Mouse (Mus musculus) heart, embryonic 13.5 days (tissue): ENCODE data around the gene Anks1b. TPM values are rescaled to one million over a fixed set of nuclear protein-coding genes. Genes with fewer than 3 reads are reported as not detected.

Experiments used
- ATAC-seq: fragments of 200-750 bp; cut with Nextera tagmentation; 2 replicates; pipeline ENCODE4 v1.8.0; 2017; ENCODE audit warnings: moderate TSS enrichment; ENCODE audit not compliant: insufficient number of reproducible peaks, low FRiP score, low TSS enrichment; ENCODE audit errors: extremely low read depth
- H3K27ac ChIP-seq: fragments of 300-500 bp; sonication (generic); replicated peaks from 2 replicates; pipeline ENCODE4 v1.5.1; 2015; ENCODE audit warnings: moderate library complexity, mild to moderate bottlenecking, inconsistent platforms
- H3K27me3 ChIP-seq: fragments of 300-500 bp; sonication (generic); replicated peaks from 2 replicates; pipeline ENCODE4 v1.6.1; 2015; ENCODE audit warnings: mild to moderate bottlenecking, inconsistent platforms
- H3K36me3 ChIP-seq: fragments of 300-500 bp; sonication (generic); 2 replicates; pipeline ENCODE4 v1.6.1; 2015; ENCODE audit warnings: mild to moderate bottlenecking, inconsistent platforms
- H3K4me1 ChIP-seq: fragments of 300-500 bp; sonication (generic); 2 replicates; pipeline ENCODE4 v1.6.1; 2015; ENCODE audit warnings: inconsistent platforms
- H3K4me2 ChIP-seq: fragments of 300-500 bp; sonication (generic); 2 replicates; pipeline ENCODE4 v1.6.1; 2015; ENCODE audit warnings: inconsistent platforms, mild to moderate bottlenecking, moderate library complexity
- H3K4me3 ChIP-seq: fragments of 300-500 bp; sonication (generic); 2 replicates; pipeline ENCODE4 v1.5.1; 2015; ENCODE audit warnings: moderate library complexity, mild to moderate bottlenecking, inconsistent platforms
- H3K9ac ChIP-seq: fragments of 300-500 bp; sonication (generic); 2 replicates; pipeline ENCODE4 v1.6.1; 2015; ENCODE audit warnings: inconsistent platforms, mild to moderate bottlenecking, moderate library complexity
- H3K9me3 ChIP-seq: fragments of 300-500 bp; sonication (generic); 2 replicates; pipeline ENCODE4 v1.6.1; 2016; ENCODE audit warnings: inconsistent platforms
- WGBS: fragments of 180-500 bp; shearing (Covaris S2); methylation state at CpG from one replicate; pipeline ENCODE4 v1.1.7; 2015; ENCODE audit warnings: mixed read lengths; 5-methylcytosine and 5-hydroxymethylcytosine counted together
- polyA plus RNA-seq: library from polyadenylated mRNA; unstranded; fragments of >200 nt; fragmentation: Nextera tagmentation; extraction: Ambion mirVana; gene quantifications from 2 replicates; pipeline ENCODE4 v1.2.1, GENCODE M21; 2015

Gene Anks1b
- polyA plus RNA-seq, result 0.37 and 0.64 TPM in 2 replicates

GRCm38 (mm10) chr10:89873146-89873950 lies at the start of gene Anks1b:
Gene Anks1b (plus strand): TSS chr10:89873509.
- Histone ChIP-seq H3K9ac (peak within 1 kb of the TSS; percentile 71), H3K4me2 (peak within 1 kb of the TSS; percentile 92), H3K9me3 (no peaks in the 10 kb centered on the region), H3K27me3 (peaks cover 42% of the 10 kb centered on the region), H3K4me3 (peak within 1 kb of the TSS; percentile 69), H3K4me1 (peaks cover 18% of the 10 kb centered on the region), H3K27ac (no peak within 1 kb of the TSS), H3K36me3 (no peaks in the 10 kb centered on the region)
- no peak for ATAC-seq
- 1% methylated on average over 48 of the region's 48 CpGs for WGBS

GRCm38 (mm10) chr10:89823906-89824305 lies 49.4 kb upstream of the Anks1b start:
- Histone ChIP-seq H3K27me3 (no peaks in the 10 kb centered on the region), H3K4me2 (no peak overlapping the region), H3K36me3 (no peaks in the 10 kb centered on the region), H3K4me1 (peaks cover 5% of the 10 kb centered on the region; the same call in 1 of the 2 replicates), H3K9me3 (no peaks in the 10 kb centered on the region), H3K4me3 (no peak overlapping the region), H3K9ac (no peak overlapping the region), H3K27ac (no peak overlapping the region)
- 32% methylated on average over 2 of the region's 2 CpGs for WGBS
- no peak for ATAC-seq

- ATAC-seq, result no peak
- H3K27me3 ChIP-seq, result no peaks in the 10 kb centered on the region
- H3K4me2 ChIP-seq, result no peak overlapping the region
- H3K9ac ChIP-seq, result no peak overlapping the region
- no peaks in the 10 kb centered on the region for H3K4me1 ChIP-seq
- H3K27ac ChIP-seq, result no peak overlapping the region
- H3K36me3 ChIP-seq, result no peaks in the 10 kb centered on the region
- H3K9me3 ChIP-seq, result no peaks in the 10 kb centered on the region
- no peak overlapping the region for H3K4me3 ChIP-seq
- WGBS, result 48% methylated on average over 3 of the region's 3 CpGs
These were observed 46.4 kb upstream of the Anks1b start for GRCm38 (mm10) chr10:89826896-89827295.

- Histone ChIP-seq H3K36me3 (no peaks in the 10 kb centered on the region), H3K4me3 (no peak overlapping the region), H3K9ac (no peak overlapping the region), H3K4me1 (no peaks in the 10 kb centered on the region), H3K27me3 (no peaks in the 10 kb centered on the region), H3K4me2 (no peak overlapping the region), H3K9me3 (no peaks in the 10 kb centered on the region), H3K27ac (no peak overlapping the region)
- ATAC-seq, result no peak
- WGBS, result 70% methylated on average over 4 of the region's 4 CpGs
These were observed 41.0 kb upstream of the Anks1b start for GRCm38 (mm10) chr10:89832334-89832733.

- Histone ChIP-seq H3K9me3 (no peaks in the 10 kb centered on the region), H3K9ac (no peak overlapping the region), H3K27ac (no peak overlapping the region), H3K4me2 (no peak overlapping the region), H3K27me3 (no peaks in the 10 kb centered on the region), H3K4me3 (no peak overlapping the region), H3K36me3 (no peaks in the 10 kb centered on the region), H3K4me1 (no peaks in the 10 kb centered on the region)
- ATAC-seq, result no peak
- WGBS, result 67% methylated on average over 10 of the region's 10 CpGs
These were observed 40.1 kb upstream of the Anks1b start for GRCm38 (mm10) chr10:89833166-89833565.

GRCm38 (mm10) chr10:89837476-89837875 lies 35.8 kb upstream of the Anks1b start:
- Histone ChIP-seq H3K27me3 (no peaks in the 10 kb centered on the region), H3K9me3 (no peaks in the 10 kb centered on the region), H3K4me1 (no peaks in the 10 kb centered on the region), H3K9ac (no peak overlapping the region), H3K4me2 (no peak overlapping the region), H3K27ac (no peak overlapping the region), H3K4me3 (no peak overlapping the region), H3K36me3 (no peaks in the 10 kb centered on the region)
- ATAC-seq, result no peak
- 53% methylated on average over 3 of the region's 3 CpGs for WGBS

GRCm38 (mm10) chr10:89838834-89839233 lies 34.5 kb upstream of the Anks1b start:
- no peaks in the 10 kb centered on the region for H3K9me3 ChIP-seq
- H3K4me3 ChIP-seq, result no peak overlapping the region
- 65% methylated on average over 3 of the region's 3 CpGs for WGBS
- no peak overlapping the region for H3K9ac ChIP-seq
- no peaks in the 10 kb centered on the region for H3K36me3 ChIP-seq
- no peak overlapping the region for H3K27ac ChIP-seq
- no peak overlapping the region for H3K4me2 ChIP-seq
- H3K27me3 ChIP-seq, result no peaks in the 10 kb centered on the region
- H3K4me1 ChIP-seq, result no peaks in the 10 kb centered on the region
- no peak for ATAC-seq

GRCm38 (mm10) chr10:89850951-89851350 lies 22.4 kb upstream of the Anks1b start:
- no peaks in the 10 kb centered on the region for H3K4me1 ChIP-seq
- H3K36me3 ChIP-seq, result no peaks in the 10 kb centered on the region
- H3K4me2 ChIP-seq, result no peak overlapping the region
- WGBS, result 79% methylated on average over 6 of the region's 6 CpGs
- no peak for ATAC-seq
- H3K9ac ChIP-seq, result no peak overlapping the region
- H3K27ac ChIP-seq, result no peak overlapping the region
- peaks cover 14% of the 10 kb centered on the region for H3K9me3 ChIP-seq
- no peak overlapping the region for H3K4me3 ChIP-seq
- no peaks in the 10 kb centered on the region for H3K27me3 ChIP-seq

- Histone ChIP-seq H3K9ac (no peak overlapping the region), H3K4me3 (no peak overlapping the region), H3K27ac (no peak overlapping the region), H3K9me3 (0 out of 2 replicates have a peak, but pooled peaks cover 4% of the 10 kb centered on the region), H3K4me2 (no peak overlapping the region), H3K36me3 (no peaks in the 10 kb centered on the region), H3K4me1 (no peaks in the 10 kb centered on the region), H3K27me3 (no peaks in the 10 kb centered on the region)
- ATAC-seq, result no peak
- 74% methylated on average over 5 of the region's 5 CpGs for WGBS
These were observed 17.9 kb upstream of the Anks1b start for GRCm38 (mm10) chr10:89855251-89855875.

GRCm38 (mm10) chr10:89856286-89856685 lies 17.0 kb upstream of the Anks1b start:
- no peaks in the 10 kb centered on the region for H3K36me3 ChIP-seq
- 88% methylated on average over 7 of the region's 7 CpGs for WGBS
- no peak for ATAC-seq

GRCm38 (mm10) chr10:89868211-89868610 lies 5.1 kb upstream of the Anks1b start:
- H3K27me3 ChIP-seq, result peaks cover 22% of the 10 kb centered on the region
- no peak overlapping the region for H3K4me2 ChIP-seq
- H3K36me3 ChIP-seq, result no peaks in the 10 kb centered on the region
- H3K9ac ChIP-seq, result no peak overlapping the region
- peaks cover 8% of the 10 kb centered on the region for H3K4me1 ChIP-seq
- no peak for ATAC-seq
- WGBS, result 75% methylated on average over 4 of the region's 4 CpGs
- H3K9me3 ChIP-seq, result no peaks in the 10 kb centered on the region
- no peak overlapping the region for H3K4me3 ChIP-seq
- no peak overlapping the region for H3K27ac ChIP-seq

More at GRCm38 (mm10) chr10:89856286-89856685, 17.0 kb upstream of the Anks1b start:
- H3K9ac ChIP-seq, result no peak overlapping the region
- H3K4me2 ChIP-seq, result no peak overlapping the region
- 0 out of 2 replicates have a peak, but pooled peaks cover 4% of the 10 kb centered on the region for H3K9me3 ChIP-seq
- H3K4me1 ChIP-seq, result no peaks in the 10 kb centered on the region
- no peaks in the 10 kb centered on the region for H3K27me3 ChIP-seq
- no peak overlapping the region for H3K27ac ChIP-seq
- H3K4me3 ChIP-seq, result no peak overlapping the region
